Mouse (Mus musculus) ES-Bruce4 (cell line): ENCODE results near the gene A630095N17Rik. TPM values are rescaled to one million over a fixed set of nuclear protein-coding genes. Genes with fewer than 3 reads are reported as not detected.
A peak's percentile ranks its signal among the peaks of the same experiment; 100 is the strongest.

ENCODE experiments used
- H3K27ac ChIP-seq: 2 replicates; pipeline ENCODE4 v1.5.1; 2012; ENCODE audit warnings: low read length, inconsistent platforms; ENCODE audit not compliant: insufficient read depth
- H3K27me3 ChIP-seq: 2 replicates; pipeline ENCODE4 v1.6.1; 2012; ENCODE audit warnings: mild to moderate bottlenecking, low read length, inconsistent platforms; ENCODE audit not compliant: control insufficient read depth, poor library complexity, insufficient read depth, severe bottlenecking
- H3K36me3 ChIP-seq: 2 replicates; pipeline ENCODE4 v1.6.1; 2012; ENCODE audit warnings: inconsistent platforms, mild to moderate bottlenecking, low read length, moderate library complexity; ENCODE audit not compliant: control insufficient read depth, poor library complexity, insufficient read depth, severe bottlenecking
- H3K4me1 ChIP-seq: one replicate; pipeline ENCODE4 v1.8.1; 2011; ENCODE audit warnings: low read length; ENCODE audit not compliant: control insufficient read depth, insufficient read depth
- H3K4me3 ChIP-seq: 2 replicates; pipeline ENCODE4 v1.5.1; 2011; ENCODE audit warnings: low read depth, mild to moderate bottlenecking, low read length
- H3K9ac ChIP-seq: 2 replicates; pipeline ENCODE4 v1.6.1; 2012; ENCODE audit warnings: low read depth, mild to moderate bottlenecking, inconsistent platforms; ENCODE audit not compliant: poor library complexity, severe bottlenecking
- H3K9me3 ChIP-seq: replicated peaks from 2 replicates; pipeline ENCODE4 v1.6.1; 2012; ENCODE audit warnings: mild to moderate bottlenecking, low read length, inconsistent platforms; ENCODE audit not compliant: control insufficient read depth, poor library complexity, insufficient read depth, severe bottlenecking
- CTCF ChIP-seq: IDR thresholded peaks from one replicate; pipeline ENCODE4 v1.8.1; 2011; ENCODE audit warnings: low read depth, low read length
- EP300 ChIP-seq: IDR thresholded peaks from 2 replicates; pipeline ENCODE4 v1.6.1; 2011; ENCODE audit warnings: low read depth, low read length; ENCODE audit not compliant: insufficient read depth
- POLR2A ChIP-seq: IDR thresholded peaks from one replicate; pipeline ENCODE4 v1.8.1; 2011; ENCODE audit warnings: low read length; ENCODE audit not compliant: insufficient read depth
- polyA plus RNA-seq: library from polyadenylated mRNA; stranded (reverse); fragments of >200 nt; gene quantifications from 2 replicates; pipeline ENCODE4 v1.2.4, GENCODE M21; 2011; ENCODE audit warnings: low read depth; ENCODE audit not compliant: missing spikeins, insufficient read depth, insufficient read length

Gene A630095N17Rik
- polyA plus RNA-seq, 1 experiment, result not detected

GRCm38 (mm10) chr1:75251112-75251970, 19.4 kb upstream of the A630095N17Rik start:
- TF ChIP-seq EP300 (no peak), CTCF (peak; percentile 89)
- Histone ChIP-seq H3K4me1 (peaks cover 3% of the 10 kb centered on the region), H3K36me3 (no peaks in the 10 kb centered on the region), H3K27me3 (no peaks in the 10 kb centered on the region), H3K9me3 (no peaks in the 10 kb centered on the region), H3K4me3 (peak overlapping the region; percentile 22; the same call in 1 of the 2 replicates), H3K27ac (no peak overlapping the region), H3K9ac (no peak overlapping the region)

GRCm38 (mm10) chr1:75250498-75250897, 18.6 kb upstream of the A630095N17Rik start:
- H3K27me3 ChIP-seq, result no peaks in the 10 kb centered on the region
- H3K9ac ChIP-seq, result no peak overlapping the region
- H3K4me1 ChIP-seq, result peaks cover 3% of the 10 kb centered on the region
- TF ChIP-seq EP300 (0 out of 2 replicates have a peak, but pooled peaks have one; percentile 23), CTCF (no peak)
- H3K4me3 ChIP-seq, result no peak overlapping the region
- H3K9me3 ChIP-seq, result no peaks in the 10 kb centered on the region
- no peak overlapping the region for H3K27ac ChIP-seq
- no peaks in the 10 kb centered on the region for H3K36me3 ChIP-seq

GRCm38 (mm10) chr1:75248041-75248772, 16.3 kb upstream of the A630095N17Rik start:
- H3K4me3 ChIP-seq, result no peak overlapping the region
- H3K4me1 ChIP-seq, result peaks cover 4% of the 10 kb centered on the region
- TF ChIP-seq EP300 (no peak), POLR2A (no peak), CTCF (no peak)
- no peak overlapping the region for H3K27ac ChIP-seq
- H3K9ac ChIP-seq, result no peak overlapping the region
- no peaks in the 10 kb centered on the region for H3K9me3 ChIP-seq
- no peaks in the 10 kb centered on the region for H3K36me3 ChIP-seq
- H3K27me3 ChIP-seq, result no peaks in the 10 kb centered on the region

GRCm38 (mm10) chr1:75247071-75247930, 15.4 kb upstream of the A630095N17Rik start:
- TF ChIP-seq EP300 (no peak), CTCF (no peak), POLR2A (no peak)
- Histone ChIP-seq H3K9ac (no peak overlapping the region), H3K36me3 (no peaks in the 10 kb centered on the region), H3K4me3 (no peak overlapping the region), H3K9me3 (no peaks in the 10 kb centered on the region), H3K4me1 (peaks cover 4% of the 10 kb centered on the region), H3K27me3 (no peaks in the 10 kb centered on the region), H3K27ac (no peak overlapping the region)

GRCm38 (mm10) chr1:75244836-75245235, 12.9 kb upstream of the A630095N17Rik start:
- no peak for TF ChIP-seq POLR2A
- TF ChIP-seq CTCF, result peak; percentile 29
- no peak for TF ChIP-seq EP300
- Histone ChIP-seq H3K4me1 (peaks cover 2% of the 10 kb centered on the region), H3K27me3 (no peaks in the 10 kb centered on the region), H3K27ac (no peak overlapping the region), H3K9ac (no peak overlapping the region), H3K9me3 (no peaks in the 10 kb centered on the region), H3K36me3 (no peaks in the 10 kb centered on the region), H3K4me3 (no peak overlapping the region)
